Mouse (Mus musculus): ENCODE data around the gene Fam240a. TPM values are rescaled to one million over a fixed set of nuclear protein-coding genes. Genes with fewer than 3 reads are reported as not detected.

Fam240a gene
- polyA plus RNA-seq, 1 experiment = not detected

DNA sequence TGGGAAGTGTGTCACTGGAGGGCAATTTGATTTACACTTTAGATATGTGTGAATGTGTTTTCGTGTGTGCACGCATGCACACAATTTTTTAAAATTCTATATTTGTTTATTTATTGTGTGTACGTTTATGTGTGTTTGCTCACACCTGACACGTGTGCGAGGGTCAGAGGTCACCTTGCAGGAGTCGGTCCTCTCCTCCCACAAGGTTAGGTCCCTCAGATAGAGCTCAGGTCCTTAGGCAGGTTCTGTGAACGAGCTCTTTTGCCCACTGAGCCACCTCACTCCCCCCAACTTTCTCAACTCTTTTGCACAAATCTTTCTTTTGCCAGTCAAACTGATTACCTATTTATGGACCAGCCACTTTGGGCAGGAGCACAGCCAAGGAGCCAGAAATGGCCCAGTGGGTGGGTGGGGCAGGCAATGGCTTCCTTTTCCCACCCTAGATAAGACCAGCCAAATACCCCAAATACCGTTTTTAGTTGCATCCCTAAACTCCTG lies 32.2 kb upstream of the Fam240a start:
- TF ChIP-seq CTCF (IDR thresholded peaks at IDR 0.05; ENCODE audit: control insufficient read depth, insufficient read depth, low read length) (no peak), POLR2A (IDR thresholded peaks at IDR 0.05; ENCODE audit: borderline replicate concordance, control insufficient read depth, low read depth, low read length) (no peak)
- 72% methylated on average over 8 of the region's 8 CpGs for WGBS
- peaks cover 3% of the 10 kb centered on the region; the same call in 1 of the 2 replicates for H3K4me1 ChIP-seq (ENCODE audit: control insufficient read depth, insufficient read depth, low read length)
- no peak overlapping the region for H3K27ac ChIP-seq (ENCODE audit: control insufficient read depth, insufficient read depth, low read depth, low read length, poor library complexity)
- H3K4me3 ChIP-seq (replicated peaks; ENCODE audit: control insufficient read depth, low read depth, low read length) = no peak overlapping the region

DNA sequence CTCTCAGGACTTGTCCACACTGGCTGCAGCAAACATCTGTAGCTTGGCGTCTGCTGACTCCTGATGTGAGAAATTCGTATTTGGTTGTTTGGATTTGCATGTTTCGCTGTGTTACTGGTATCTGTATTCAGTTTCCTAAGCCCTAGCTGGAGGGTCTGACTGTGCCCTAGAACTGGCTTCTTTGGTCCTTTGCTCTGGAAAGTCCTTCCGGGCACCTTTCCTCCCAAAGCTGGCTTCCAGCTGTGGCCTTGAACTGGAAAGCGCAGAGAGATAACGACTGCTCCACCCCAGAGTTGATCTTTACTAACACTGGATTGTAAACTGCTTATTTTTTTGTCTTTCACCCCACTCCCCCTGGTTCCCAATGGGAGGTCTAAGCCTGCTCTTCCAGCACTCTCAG lies 31.2 kb upstream of the Fam240a start:
- Histone ChIP-seq H3K27ac (ENCODE audit: control insufficient read depth, insufficient read depth, low read depth, low read length, poor library complexity) (no peak overlapping the region), H3K4me3 (replicated peaks; ENCODE audit: control insufficient read depth, low read depth, low read length) (no peak overlapping the region), H3K4me1 (ENCODE audit: control insufficient read depth, insufficient read depth, low read length) (peaks cover 3% of the 10 kb centered on the region; the same call in 1 of the 2 replicates)
- TF ChIP-seq POLR2A (IDR thresholded peaks at IDR 0.05; ENCODE audit: borderline replicate concordance, control insufficient read depth, low read depth, low read length) (no peak), CTCF (IDR thresholded peaks at IDR 0.05; ENCODE audit: control insufficient read depth, insufficient read depth, low read length) (no peak)
- 90% methylated on average over 6 of the region's 6 CpGs for WGBS

DNA sequence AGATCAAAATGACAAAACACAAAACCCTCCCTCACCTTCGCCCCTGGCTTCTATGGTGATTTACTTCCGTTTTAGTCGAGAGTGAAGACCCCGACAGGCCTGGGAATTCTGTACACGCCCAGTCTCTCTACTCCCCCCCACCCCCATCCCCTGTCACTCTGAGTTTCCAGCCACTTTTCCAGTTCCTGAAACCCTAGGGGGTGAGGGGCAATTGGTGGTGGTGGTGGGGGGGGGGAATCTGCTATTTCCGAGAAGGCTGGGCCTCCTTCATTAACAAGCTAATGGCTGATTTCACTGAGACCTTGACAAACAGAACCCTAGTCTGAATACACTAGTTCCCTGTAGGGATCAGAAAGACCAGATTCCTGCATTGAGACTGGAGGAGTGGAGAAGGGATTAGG lies 30.6 kb upstream of the Fam240a start:
- H3K4me3 ChIP-seq (replicated peaks; ENCODE audit: control insufficient read depth, low read depth, low read length) = no peak overlapping the region
- WGBS = 73% methylated on average over 6 of the region's 6 CpGs
- TF ChIP-seq CTCF (IDR thresholded peaks at IDR 0.05; ENCODE audit: control insufficient read depth, insufficient read depth, low read length) = no peak
- TF ChIP-seq POLR2A (IDR thresholded peaks at IDR 0.05; ENCODE audit: borderline replicate concordance, control insufficient read depth, low read depth, low read length) = no peak
- peaks cover 2% of the 10 kb centered on the region; the same call in 1 of the 2 replicates for H3K4me1 ChIP-seq (ENCODE audit: control insufficient read depth, insufficient read depth, low read length)
- H3K27ac ChIP-seq (ENCODE audit: control insufficient read depth, insufficient read depth, low read depth, low read length, poor library complexity) = no peak overlapping the region

DNA sequence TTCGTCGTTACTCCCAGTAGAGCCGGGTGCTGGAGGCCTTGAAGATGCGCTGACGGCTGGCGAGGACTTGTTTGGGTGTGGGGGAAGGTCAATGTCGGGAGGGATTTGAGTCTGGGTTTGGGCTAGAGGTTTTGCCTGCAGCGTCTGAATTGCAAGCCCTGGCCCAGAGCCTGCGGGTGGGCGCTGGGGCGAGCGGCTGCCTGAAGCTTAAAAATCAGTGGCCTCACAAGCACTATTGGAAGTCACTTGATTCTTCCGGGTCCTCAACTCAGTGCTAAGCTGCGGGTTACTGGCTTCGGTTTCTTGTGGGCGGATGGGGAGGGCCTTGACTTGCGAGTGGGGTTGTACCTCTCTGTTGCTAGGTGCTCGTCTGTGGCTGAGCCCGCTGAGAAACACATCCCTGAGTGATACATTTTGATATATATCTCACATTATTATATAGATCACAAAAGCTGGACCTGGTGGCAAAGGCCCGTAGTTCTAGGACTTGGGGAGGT lies 29.9 kb upstream of the Fam240a start:
- WGBS = 32% methylated on average over 20 of the region's 20 CpGs
- H3K4me3 ChIP-seq (replicated peaks; ENCODE audit: control insufficient read depth, low read depth, low read length) = no peak overlapping the region
- H3K27ac ChIP-seq (ENCODE audit: control insufficient read depth, insufficient read depth, low read depth, low read length, poor library complexity) = no peak overlapping the region
- TF ChIP-seq CTCF (IDR thresholded peaks at IDR 0.05; ENCODE audit: control insufficient read depth, insufficient read depth, low read length) = no peak
- no peak for TF ChIP-seq POLR2A (IDR thresholded peaks at IDR 0.05; ENCODE audit: borderline replicate concordance, control insufficient read depth, low read depth, low read length)
- no peaks in the 10 kb centered on the region; the same call in 1 of the 2 replicates for H3K4me1 ChIP-seq (ENCODE audit: control insufficient read depth, insufficient read depth, low read length)

DNA sequence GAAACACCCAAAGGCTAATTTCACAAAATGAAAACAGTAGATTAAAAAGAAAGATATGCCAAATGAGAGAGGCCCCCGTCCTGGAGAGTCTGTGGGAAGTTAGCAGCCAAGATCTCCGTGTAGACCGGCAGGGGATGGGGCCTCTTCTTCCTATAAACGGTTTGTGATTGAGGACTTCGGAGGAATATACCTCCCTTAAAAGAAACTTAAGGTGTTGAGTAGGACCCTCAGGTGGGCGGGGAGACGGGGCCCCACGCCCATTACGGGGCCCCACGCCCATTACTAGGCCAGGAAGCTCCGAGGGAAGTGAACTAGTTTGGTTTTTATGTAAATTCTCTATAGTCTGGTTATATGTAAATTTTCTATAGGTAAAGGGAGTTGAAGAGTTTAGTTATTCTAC lies 29.3 kb upstream of the Fam240a start, which contains the start of gene Tdgf1:
TSS of gene Tdgf1 (minus strand) at position 233 of the 400 bp plus-strand sequence.
- Histone ChIP-seq H3K4me3 (replicated peaks; ENCODE audit: control insufficient read depth, low read depth, low read length) (no peak within 1 kb of the TSS), H3K27ac (ENCODE audit: control insufficient read depth, insufficient read depth, low read depth, low read length, poor library complexity) (no peak within 1 kb of the TSS), H3K4me1 (ENCODE audit: control insufficient read depth, insufficient read depth, low read length) (no peaks in the 10 kb centered on the region; the same call in 1 of the 2 replicates)
- no peak for TF ChIP-seq CTCF (IDR thresholded peaks at IDR 0.05; ENCODE audit: control insufficient read depth, insufficient read depth, low read length)
- TF ChIP-seq POLR2A (IDR thresholded peaks at IDR 0.05; ENCODE audit: borderline replicate concordance, control insufficient read depth, low read depth, low read length) = no peak
- 18% methylated on average over 11 of the region's 11 CpGs for WGBS

DNA sequence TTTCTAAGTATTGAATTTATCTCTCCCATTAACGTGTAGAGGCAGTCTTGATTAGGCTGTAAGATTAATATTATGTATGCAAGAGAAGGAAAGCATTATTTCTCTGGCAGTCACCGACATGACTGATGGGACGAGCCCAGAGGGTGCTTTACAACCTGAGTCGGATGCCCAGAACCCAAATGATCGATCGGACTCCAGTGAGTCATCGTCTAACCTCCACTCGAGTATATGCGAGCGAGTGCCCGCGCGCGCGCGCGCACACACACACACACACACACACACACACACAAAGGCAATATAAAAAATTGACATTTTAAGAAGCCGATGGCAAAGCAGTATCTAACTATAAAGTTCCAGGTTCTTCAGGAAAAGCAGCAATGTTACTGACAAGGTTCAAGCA lies 28.7 kb upstream of the Fam240a start:
- Histone ChIP-seq H3K27ac (ENCODE audit: control insufficient read depth, insufficient read depth, low read depth, low read length, poor library complexity) (no peak overlapping the region), H3K4me1 (ENCODE audit: control insufficient read depth, insufficient read depth, low read length) (no peaks in the 10 kb centered on the region), H3K4me3 (replicated peaks; ENCODE audit: control insufficient read depth, low read depth, low read length) (no peak overlapping the region)
- TF ChIP-seq CTCF (IDR thresholded peaks at IDR 0.05; ENCODE audit: control insufficient read depth, insufficient read depth, low read length) = no peak
- no peak for TF ChIP-seq POLR2A (IDR thresholded peaks at IDR 0.05; ENCODE audit: borderline replicate concordance, control insufficient read depth, low read depth, low read length)
- 29% methylated on average over 18 of the region's 18 CpGs for WGBS

DNA sequence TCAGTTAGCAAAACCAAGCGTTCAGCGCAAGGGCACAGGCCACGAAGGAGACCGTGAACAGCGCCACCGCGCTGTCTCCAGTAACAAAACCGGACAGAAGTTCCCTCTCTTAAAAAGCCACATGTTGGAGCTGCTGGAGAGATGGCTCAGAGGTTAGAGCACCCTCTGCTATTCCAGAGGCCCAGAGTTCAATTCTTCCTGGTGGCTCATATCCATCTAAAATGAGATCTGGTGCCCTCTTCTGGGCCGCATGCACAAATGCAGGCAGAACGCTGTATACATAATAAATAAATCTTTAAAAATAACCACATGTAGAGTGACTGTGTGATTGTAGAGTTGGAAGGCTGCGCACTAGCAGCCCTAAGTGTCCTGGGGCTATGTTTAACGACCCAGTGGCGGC lies 27.6 kb upstream of the Fam240a start:
- no peaks in the 10 kb centered on the region for H3K4me1 ChIP-seq (ENCODE audit: control insufficient read depth, insufficient read depth, low read length)
- TF ChIP-seq POLR2A (IDR thresholded peaks at IDR 0.05; ENCODE audit: borderline replicate concordance, control insufficient read depth, low read depth, low read length) = no peak
- no peak for TF ChIP-seq CTCF (IDR thresholded peaks at IDR 0.05; ENCODE audit: control insufficient read depth, insufficient read depth, low read length)
- 48% methylated on average over 13 of the region's 13 CpGs for WGBS
- H3K27ac ChIP-seq (ENCODE audit: control insufficient read depth, insufficient read depth, low read depth, low read length, poor library complexity) = no peak overlapping the region
- no peak overlapping the region for H3K4me3 ChIP-seq (replicated peaks; ENCODE audit: control insufficient read depth, low read depth, low read length)

DNA sequence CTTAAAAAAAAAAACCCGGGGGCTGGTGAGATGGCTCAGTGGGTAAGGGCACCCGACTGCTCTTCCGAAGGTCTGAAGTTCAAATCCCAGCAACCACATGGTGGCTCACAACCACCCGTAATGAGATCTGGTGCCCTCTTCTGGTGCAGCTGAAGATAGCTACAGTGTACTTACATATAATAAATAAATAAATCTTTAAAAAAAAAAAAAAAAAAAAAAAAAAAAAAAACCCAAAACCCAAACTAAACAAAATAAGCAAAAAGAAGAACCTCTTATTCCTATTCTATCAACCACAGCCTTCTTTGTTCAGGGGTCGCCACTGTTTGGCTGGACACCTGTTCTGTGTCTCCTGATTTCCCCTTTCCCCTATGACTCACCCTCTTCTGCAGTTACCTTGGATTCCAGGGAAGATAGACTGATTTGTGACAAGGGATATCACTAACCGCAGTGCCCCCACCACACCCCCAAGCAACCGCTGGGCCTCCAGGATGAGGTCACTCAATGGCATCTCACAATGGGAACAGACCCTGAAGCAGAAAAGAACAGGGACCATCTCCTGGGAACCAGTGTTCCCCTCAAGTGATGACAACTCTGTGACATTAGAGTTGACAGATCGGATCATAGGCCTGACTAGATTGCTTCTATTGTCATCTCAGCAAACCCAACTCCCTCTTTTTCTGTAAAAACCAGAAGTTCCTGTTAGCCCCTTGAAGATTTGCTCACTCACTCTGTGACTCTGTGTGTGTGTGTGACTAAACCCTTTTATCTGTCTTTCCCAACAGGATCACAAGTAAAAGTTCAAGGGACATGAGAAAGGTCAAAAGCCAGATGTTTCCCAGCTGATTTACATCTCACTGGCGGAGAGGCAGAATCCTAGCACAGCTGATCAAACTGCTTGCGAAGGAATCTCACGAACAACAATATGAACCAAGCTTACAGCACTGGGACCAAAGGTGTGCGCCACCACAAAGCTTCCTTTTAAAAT lies 21.1 kb upstream of the Fam240a start:
- 73% methylated on average over 12 of the region's 12 CpGs for WGBS
- Histone ChIP-seq H3K27ac (ENCODE audit: control insufficient read depth, insufficient read depth, low read depth, low read length, poor library complexity) (no peak overlapping the region), H3K4me1 (ENCODE audit: control insufficient read depth, insufficient read depth, low read length) (no peaks in the 10 kb centered on the region)

More for the DNA sequence above, 21.1 kb upstream of the Fam240a start:
- H3K4me3 ChIP-seq (replicated peaks; ENCODE audit: control insufficient read depth, low read depth, low read length) = no peak overlapping the region
- no peak for TF ChIP-seq POLR2A (IDR thresholded peaks at IDR 0.05; ENCODE audit: borderline replicate concordance, control insufficient read depth, low read depth, low read length)
- TF ChIP-seq CTCF (IDR thresholded peaks at IDR 0.05; ENCODE audit: control insufficient read depth, insufficient read depth, low read length) = no peak
